Mouse (Mus musculus) liver, embryonic 15.5 days (tissue): Measurements from ENCODE around the gene Cdk9. TPM values are rescaled to one million over a fixed set of nuclear protein-coding genes. Genes with fewer than 3 reads are reported as not detected.
A peak's percentile ranks its signal among the peaks of the same experiment; 100 is the strongest.

ENCODE experiments used
- ATAC-seq: fragments of 200-750 bp; cut with Nextera tagmentation; 2 replicates; pipeline ENCODE4 v1.8.0; 2017; ENCODE audit warnings: moderate number of reproducible peaks, mild to moderate bottlenecking, moderate library complexity; ENCODE audit not compliant: insufficient read depth
- H3K27ac ChIP-seq: fragments of 300-500 bp; sonication (generic); replicated peaks from 2 replicates; pipeline ENCODE4 v1.5.1; 2015; ENCODE audit warnings: mild to moderate bottlenecking, inconsistent platforms
- H3K27me3 ChIP-seq: fragments of 300-500 bp; sonication (generic); 2 replicates; pipeline ENCODE4 v1.6.1; 2015; ENCODE audit warnings: mild to moderate bottlenecking, inconsistent platforms
- H3K36me3 ChIP-seq: fragments of 300-500 bp; sonication (generic); replicated peaks from 2 replicates; pipeline ENCODE4 v1.6.1; 2015; ENCODE audit warnings: moderate library complexity, mild to moderate bottlenecking, inconsistent platforms
- H3K4me1 ChIP-seq: fragments of 300-500 bp; sonication (generic); replicated peaks from 2 replicates; pipeline ENCODE4 v1.6.1; 2015; ENCODE audit warnings: inconsistent platforms
- H3K4me2 ChIP-seq: fragments of 300-500 bp; sonication (generic); 2 replicates; pipeline ENCODE4 v1.6.1; 2015; ENCODE audit warnings: moderate library complexity, mild to moderate bottlenecking, inconsistent platforms
- H3K4me3 ChIP-seq: fragments of 300-500 bp; sonication (generic); replicated peaks from 2 replicates; pipeline ENCODE4 v1.5.1; 2015; ENCODE audit warnings: mild to moderate bottlenecking, inconsistent platforms
- H3K9ac ChIP-seq: fragments of 300-500 bp; sonication (generic); 2 replicates; pipeline ENCODE4 v1.6.1; 2015; ENCODE audit warnings: moderate library complexity, mild to moderate bottlenecking, inconsistent platforms
- H3K9me3 ChIP-seq: fragments of 300-500 bp; sonication (generic); replicated peaks from 2 replicates; pipeline ENCODE4 v1.6.1; 2016; ENCODE audit warnings: inconsistent platforms
- WGBS: fragments of 180-500 bp; shearing (Covaris S2); methylation state at CpG from one replicate; pipeline ENCODE4 v1.1.7; 2015; ENCODE audit warnings: mixed read lengths; ENCODE audit not compliant: insufficient replicate concordance; 5-methylcytosine and 5-hydroxymethylcytosine counted together
- polyA plus RNA-seq: library from polyadenylated mRNA; unstranded; fragments of >200 nt; fragmentation: Nextera tagmentation; extraction: Ambion mirVana; gene quantifications from 2 replicates; pipeline ENCODE4 v1.2.1, GENCODE M21; 2015

Gene Cdk9
- polyA plus RNA-seq, 1 experiment from 2014 or later, result 48.3 TPM

DNA sequence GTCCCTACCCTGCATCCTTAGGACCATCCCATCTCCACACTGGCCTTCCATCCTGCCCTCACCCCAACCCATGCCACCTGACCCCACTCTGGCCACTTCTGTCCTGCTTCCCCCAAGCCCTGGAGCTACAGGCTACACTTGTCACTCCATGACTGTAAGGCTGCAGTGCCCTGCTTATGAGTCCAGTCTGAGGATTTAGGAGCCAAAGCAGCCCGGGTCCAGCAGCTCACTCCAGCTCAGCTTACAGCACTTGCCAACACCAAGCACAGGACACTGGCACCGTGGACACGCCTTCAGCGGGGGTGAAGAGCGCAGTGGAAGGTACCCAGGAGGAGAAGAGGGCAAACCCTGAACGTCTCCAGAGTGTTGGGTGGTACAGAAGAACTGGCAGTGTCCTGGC lies 5.9 kb downstream of the Cdk9 start:
- ATAC-seq, result no peak
- Histone ChIP-seq H3K27ac (no peak overlapping the region), H3K4me3 (no peak overlapping the region), H3K4me2 (no peak overlapping the region), H3K36me3 (peaks cover 89% of the 10 kb centered on the region), H3K27me3 (no peaks in the 10 kb centered on the region), H3K9me3 (no peaks in the 10 kb centered on the region), H3K4me1 (peaks cover 35% of the 10 kb centered on the region), H3K9ac (no peak overlapping the region)
- WGBS, result 84% methylated on average over 6 of the region's 6 CpGs

DNA sequence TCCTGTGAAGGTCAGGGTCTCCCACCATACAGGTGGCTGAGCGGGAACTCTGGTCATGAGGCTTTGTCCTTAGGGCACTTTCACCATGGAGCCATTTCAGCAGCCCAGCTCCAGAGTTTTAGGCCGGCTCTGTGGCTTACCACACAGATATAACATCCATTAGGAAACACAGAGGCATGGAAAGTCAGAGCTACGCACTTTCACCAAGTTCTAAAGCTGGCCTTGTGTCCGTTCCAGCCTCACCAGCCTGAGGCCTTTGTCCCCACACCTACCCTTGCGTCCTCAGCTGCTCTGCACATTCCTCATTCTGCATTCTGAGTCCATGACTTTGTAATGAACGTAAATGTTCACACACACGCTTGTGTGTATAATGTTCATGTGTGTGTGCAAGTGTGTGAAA lies 7.9 kb downstream of the Cdk9 start:
- Histone ChIP-seq H3K4me1 (peaks cover 19% of the 10 kb centered on the region), H3K36me3 (peaks cover 73% of the 10 kb centered on the region), H3K9me3 (no peaks in the 10 kb centered on the region), H3K4me2 (no peak overlapping the region), H3K9ac (no peak overlapping the region), H3K27me3 (no peaks in the 10 kb centered on the region), H3K27ac (peak overlapping the region; percentile 53; the same call in 1 of the 2 replicates), H3K4me3 (no peak overlapping the region)
- ATAC-seq, result no peak
- WGBS, result 83% methylated on average over 7 of the region's 7 CpGs

GRCm38 (mm10) chr2:32704021-32704421 lies 8.9 kb downstream of the Cdk9 start, which contains the start of gene Fpgs:
Gene Fpgs (minus strand): TSS chr2:32704145.
- H3K4me3 ChIP-seq, result peak within 1 kb of the TSS; percentile 13
- peak within 1 kb of the TSS; percentile 74 for H3K27ac ChIP-seq
- WGBS, result 70% methylated on average over 2 of the region's 2 CpGs
- peaks cover 63% of the 10 kb centered on the region for H3K36me3 ChIP-seq
- no peaks in the 10 kb centered on the region for H3K27me3 ChIP-seq
- no peaks in the 10 kb centered on the region for H3K9me3 ChIP-seq
- H3K9ac ChIP-seq, result peak within 1 kb of the TSS; percentile 15; the same call in 1 of the 2 replicates
- H3K4me1 ChIP-seq, result 0 out of 2 replicates have a peak, but pooled peaks cover 12% of the 10 kb centered on the region
- peak within 1 kb of the TSS; percentile 43 for H3K4me2 ChIP-seq
- peak; percentile 60 for ATAC-seq

DNA sequence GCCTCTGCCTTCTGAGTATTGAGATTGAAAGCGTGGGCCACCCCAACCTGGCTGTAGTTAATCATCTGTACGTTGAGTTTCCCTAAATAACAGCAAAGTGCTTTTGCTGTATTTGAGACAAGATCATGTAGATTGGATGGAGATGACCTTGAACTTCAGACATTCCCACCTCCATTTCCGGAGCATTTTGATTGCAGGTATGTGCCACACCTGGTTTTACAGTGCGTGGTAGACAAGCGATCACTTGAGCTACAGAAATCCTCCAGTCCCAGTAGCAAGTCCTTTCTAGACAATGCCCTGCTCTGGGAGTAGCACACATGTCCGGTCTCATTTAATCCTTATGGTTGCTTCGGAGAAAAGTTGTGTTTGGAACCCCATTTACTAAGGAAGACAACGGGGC lies 9.8 kb downstream of the Cdk9 start:
- 79% methylated on average over 8 of the region's 8 CpGs for WGBS
- Histone ChIP-seq H3K27ac (peak overlapping the region; percentile 74), H3K36me3 (peaks cover 53% of the 10 kb centered on the region), H3K27me3 (no peaks in the 10 kb centered on the region), H3K4me2 (peak overlapping the region; percentile 43), H3K4me1 (0 out of 2 replicates have a peak, but pooled peaks cover 9% of the 10 kb centered on the region), H3K9ac (no peak overlapping the region; the same call in 1 of the 2 replicates), H3K9me3 (no peaks in the 10 kb centered on the region), H3K4me3 (peak overlapping the region; percentile 13)
- no peak for ATAC-seq

GRCm38 (mm10) chr2:32700966-32701743 lies 11.7 kb downstream of the Cdk9 start:
- peak overlapping the region; percentile 79 for H3K27ac ChIP-seq
- H3K4me2 ChIP-seq, result peak overlapping the region; percentile 43
- no peaks in the 10 kb centered on the region for H3K27me3 ChIP-seq
- 70% methylated on average over 14 of the region's 14 CpGs for WGBS
- H3K4me3 ChIP-seq, result 0 out of 2 replicates have a peak overlapping the region, but pooled peaks have one; percentile 11
- peaks cover 34% of the 10 kb centered on the region for H3K36me3 ChIP-seq
- H3K9me3 ChIP-seq, result no peaks in the 10 kb centered on the region
- H3K9ac ChIP-seq, result no peak overlapping the region
- 0 out of 2 replicates have a peak, but pooled peaks cover 4% of the 10 kb centered on the region for H3K4me1 ChIP-seq
- ATAC-seq, result peak; percentile 71

DNA sequence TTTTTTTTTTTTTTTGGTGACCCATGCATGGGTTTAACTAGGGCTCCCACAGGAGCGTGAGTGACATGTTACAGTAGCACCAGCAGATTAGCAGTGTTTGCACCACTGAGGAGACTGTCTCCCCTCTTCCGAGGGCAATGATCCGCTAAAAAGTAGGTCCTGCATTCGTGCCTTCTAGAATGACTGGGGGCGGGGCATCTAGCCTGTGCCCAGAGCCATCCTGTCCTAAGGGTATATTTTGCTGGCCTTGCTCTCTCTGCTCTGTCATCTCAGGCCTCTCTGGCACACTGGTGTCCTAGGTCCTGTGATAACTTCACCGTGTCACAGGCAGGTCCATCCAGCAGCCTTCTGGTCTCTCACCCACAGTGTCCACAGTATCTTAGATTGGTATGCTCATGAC lies 13.2 kb downstream of the Cdk9 start:
- H3K36me3 ChIP-seq, result peaks cover 19% of the 10 kb centered on the region
- H3K4me2 ChIP-seq, result no peak overlapping the region
- H3K4me3 ChIP-seq, result no peak overlapping the region
- no peaks in the 10 kb centered on the region for H3K27me3 ChIP-seq
- H3K9ac ChIP-seq, result no peak overlapping the region
- H3K4me1 ChIP-seq, result peaks cover 10% of the 10 kb centered on the region; the same call in 1 of the 2 replicates
- no peak overlapping the region for H3K27ac ChIP-seq
- WGBS, result 72% methylated on average over 6 of the region's 6 CpGs
- ATAC-seq, result no peak
- H3K9me3 ChIP-seq, result no peaks in the 10 kb centered on the region

DNA sequence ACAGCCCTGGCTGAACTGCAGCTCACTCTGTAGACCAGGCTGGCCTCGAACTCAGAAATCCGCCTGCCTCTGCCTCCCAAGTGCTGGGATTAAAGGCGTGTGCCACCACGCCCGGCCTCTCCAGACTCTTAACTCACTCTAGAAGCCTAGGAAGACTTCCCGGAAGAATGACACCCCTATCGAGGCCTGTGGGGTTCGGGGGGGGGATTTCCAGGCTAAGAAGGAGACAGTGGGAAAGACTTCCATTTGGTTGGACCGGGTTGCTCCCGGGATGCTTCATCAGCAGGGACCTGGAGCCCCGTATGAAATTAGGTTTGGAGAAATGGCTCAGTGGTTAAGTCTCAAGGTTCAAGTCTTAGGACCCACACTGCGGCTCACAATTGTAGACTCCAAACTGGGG lies 18.2 kb downstream of the Cdk9 start:
- H3K4me3 ChIP-seq, result peak overlapping the region; percentile 71
- no peaks in the 10 kb centered on the region for H3K36me3 ChIP-seq
- peak overlapping the region; percentile 98 for H3K4me2 ChIP-seq
- H3K9me3 ChIP-seq, result no peaks in the 10 kb centered on the region
- no peak overlapping the region for H3K9ac ChIP-seq
- H3K27ac ChIP-seq, result no peak overlapping the region; the same call in 1 of the 2 replicates
- WGBS, result 78% methylated on average over 12 of the region's 12 CpGs
- no peak for ATAC-seq
- no peaks in the 10 kb centered on the region for H3K27me3 ChIP-seq
- peaks cover 45% of the 10 kb centered on the region for H3K4me1 ChIP-seq

GRCm38 (mm10) chr2:32693823-32694411 lies 19.0 kb downstream of the Cdk9 start:
- WGBS, result under 1% methylated on average over 51 of the region's 51 CpGs
- ATAC-seq, result peak; percentile 94
- H3K4me2 ChIP-seq, result peak overlapping the region; percentile 98
- no peaks in the 10 kb centered on the region for H3K27me3 ChIP-seq
- H3K4me3 ChIP-seq, result peak overlapping the region; percentile 71
- no peaks in the 10 kb centered on the region for H3K9me3 ChIP-seq
- peak overlapping the region; percentile 74 for H3K27ac ChIP-seq
- H3K9ac ChIP-seq, result peak overlapping the region; percentile 78
- H3K4me1 ChIP-seq, result peaks cover 53% of the 10 kb centered on the region
- no peaks in the 10 kb centered on the region for H3K36me3 ChIP-seq

DNA sequence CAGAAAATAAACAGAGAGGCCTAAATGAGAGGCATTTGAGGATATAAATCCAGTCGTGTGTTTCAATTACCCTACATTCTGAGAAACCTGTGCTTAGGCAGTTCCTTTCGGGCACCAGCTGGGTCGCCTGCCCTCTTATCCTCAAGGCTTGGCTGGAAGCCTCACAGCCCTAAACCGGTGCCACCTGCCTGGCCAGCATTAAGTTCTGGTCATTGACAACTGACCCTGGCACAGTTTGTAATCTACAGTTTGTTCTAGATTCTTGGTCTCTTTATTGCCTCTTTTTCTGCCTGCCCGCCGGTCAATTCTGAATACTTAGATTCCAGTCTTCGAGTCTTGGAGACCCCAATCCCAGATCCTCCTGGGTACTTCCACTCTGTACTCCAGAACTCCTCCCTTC lies 19.6 kb downstream of the Cdk9 start:
- ATAC-seq, result no peak
- H3K27ac ChIP-seq, result peak overlapping the region; percentile 74
- H3K4me1 ChIP-seq, result peaks cover 53% of the 10 kb centered on the region

DNA sequence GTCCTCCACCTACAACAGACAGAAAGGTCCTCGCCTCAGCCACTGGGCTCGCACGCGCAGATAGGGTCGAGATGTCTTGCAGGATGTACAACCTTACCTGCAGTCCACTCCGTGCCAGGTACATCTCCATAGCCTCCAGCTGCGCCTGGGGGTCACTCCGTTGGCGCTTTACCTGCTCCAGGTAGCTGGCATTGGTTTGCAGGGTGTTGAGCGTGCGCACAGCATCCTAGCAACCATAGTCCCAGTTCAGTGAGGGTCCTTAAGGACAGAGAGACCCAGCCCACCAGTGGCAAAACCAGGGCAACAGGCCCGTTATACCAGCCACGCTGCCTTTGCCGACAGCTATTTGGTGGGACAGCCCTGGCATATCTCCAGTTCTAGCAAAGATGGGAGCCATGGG lies 20.4 kb downstream of the Cdk9 start:
- WGBS, result 82% methylated on average over 14 of the region's 14 CpGs
- Histone ChIP-seq H3K4me1 (peaks cover 53% of the 10 kb centered on the region), H3K27ac (peak overlapping the region; percentile 74; the same call in 1 of the 2 replicates), H3K4me2 (peak overlapping the region; percentile 98), H3K27me3 (no peaks in the 10 kb centered on the region), H3K9me3 (no peaks in the 10 kb centered on the region), H3K36me3 (peaks cover 11% of the 10 kb centered on the region), H3K4me3 (peak overlapping the region; percentile 71), H3K9ac (peak overlapping the region; percentile 78; the same call in 1 of the 2 replicates)
- ATAC-seq, result no peak

More for the DNA sequence above, 19.6 kb downstream of the Cdk9 start:
- peak overlapping the region; percentile 71 for H3K4me3 ChIP-seq
- peak overlapping the region; percentile 78 for H3K9ac ChIP-seq
- peaks cover 3% of the 10 kb centered on the region for H3K36me3 ChIP-seq
- no peaks in the 10 kb centered on the region for H3K9me3 ChIP-seq
- 7% methylated on average over 7 of the region's 7 CpGs for WGBS
- H3K27me3 ChIP-seq, result no peaks in the 10 kb centered on the region
- H3K4me2 ChIP-seq, result peak overlapping the region; percentile 98

GRCm38 (mm10) chr2:32691041-32691440 lies 21.8 kb downstream of the Cdk9 start:
- 67% methylated on average over 11 of the region's 11 CpGs for WGBS
- ATAC-seq, result no peak
- Histone ChIP-seq H3K27ac (no peak overlapping the region), H3K4me1 (peaks cover 57% of the 10 kb centered on the region), H3K4me2 (peak overlapping the region; percentile 18; the same call in 1 of the 2 replicates), H3K4me3 (no peak overlapping the region), H3K9me3 (no peaks in the 10 kb centered on the region), H3K36me3 (peaks cover 25% of the 10 kb centered on the region), H3K9ac (no peak overlapping the region; the same call in 1 of the 2 replicates), H3K27me3 (no peaks in the 10 kb centered on the region)
